Mouse (Mus musculus): Measurements from ENCODE around the gene Tcp11x2. TPM values are rescaled to one million over a fixed set of nuclear protein-coding genes. Genes with fewer than 3 reads are reported as not detected.

The Tcp11x2 gene
- polyA plus RNA-seq, 1 experiment, result 1.5 TPM

- TF ChIP-seq MAX (IDR thresholded peaks at IDR 0.05; ENCODE audit: low read depth) (no peak), CEBPB (IDR thresholded peaks at IDR 0.05; ENCODE audit: insufficient read depth, poor library complexity, severe bottlenecking) (no peak), REST (IDR thresholded peaks at IDR 0.05; ENCODE audit: insufficient read depth, insufficient read length) (no peak)
- Histone ChIP-seq H3K79me2 (ENCODE audit: control insufficient read depth, insufficient read depth) (no peaks in the 10 kb centered on the region), H3K4me2 (ENCODE audit: low read depth) (no peak overlapping the region), H3ac (ENCODE audit: control insufficient read depth, insufficient read length) (no peak overlapping the region), H3K36me3 (ENCODE audit: control insufficient read depth, insufficient read depth) (no peaks in the 10 kb centered on the region), H3K27me3 (ENCODE audit: control insufficient read depth, insufficient read depth, insufficient read length) (no peaks in the 10 kb centered on the region), H3K4me3 (no peak overlapping the region)
These were observed 11.7 kb downstream of the Tcp11x2 start for GRCm38 (mm10) chrX:135681858-135682257.

DNA sequence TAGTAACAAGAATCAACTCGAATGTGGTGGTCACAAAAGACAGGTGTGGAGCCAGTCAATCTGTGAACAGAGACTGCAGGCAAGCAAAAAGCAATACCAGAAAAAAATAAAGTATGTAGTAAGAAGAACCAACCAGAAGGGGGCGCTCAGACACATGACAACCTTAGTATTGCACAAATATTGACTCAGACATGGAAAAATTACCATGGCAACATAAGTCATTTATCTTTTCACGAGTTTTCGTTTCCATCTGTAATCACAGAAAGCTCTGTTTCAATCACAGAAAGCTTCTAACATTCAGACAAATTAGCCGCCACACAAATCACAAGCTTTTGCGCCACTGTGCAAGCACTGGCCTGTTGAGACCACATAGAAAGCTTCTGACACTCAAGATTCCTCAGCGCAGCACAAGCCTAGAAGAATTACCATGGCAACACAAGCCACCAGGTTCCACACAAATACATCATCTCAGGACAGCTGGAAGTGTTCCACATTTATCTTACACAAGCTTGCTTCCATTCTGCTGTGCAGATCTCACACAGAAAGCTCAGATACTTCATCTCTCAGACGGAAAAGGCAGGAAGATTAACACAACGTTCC, 41.3 kb downstream of the Tcp11x2 start:
- Histone ChIP-seq H3K36me3 (ENCODE audit: control insufficient read depth, insufficient read depth) (no peaks in the 10 kb centered on the region), H3K27me3 (ENCODE audit: control insufficient read depth, insufficient read depth, insufficient read length) (no peaks in the 10 kb centered on the region), H3ac (ENCODE audit: control insufficient read depth, insufficient read length) (no peak overlapping the region), H3K4me3 (no peak overlapping the region), H3K4me2 (ENCODE audit: low read depth) (no peak overlapping the region), H3K79me2 (ENCODE audit: control insufficient read depth, insufficient read depth) (no peaks in the 10 kb centered on the region)
- TF ChIP-seq E2F4 (IDR thresholded peaks at IDR 0.05; ENCODE audit: insufficient read depth), result no peak
- TF ChIP-seq POLR2AphosphoS2 (IDR thresholded peaks at IDR 0.05; ENCODE audit: insufficient read length, low read depth), result no peak
- no peak for TF ChIP-seq MYOG (IDR thresholded peaks at IDR 0.05; ENCODE audit: control insufficient read depth in 1 of 3, insufficient read depth in 1 of 3, insufficient read length in 2 of 3, low read depth in 2 of 3)
- TF ChIP-seq USF1 (IDR thresholded peaks at IDR 0.05; ENCODE audit: low read depth), result no peak
- TF ChIP-seq TCF3 (IDR thresholded peaks at IDR 0.05; ENCODE audit: insufficient read length, low read depth), result no peak
- TF ChIP-seq CEBPB (IDR thresholded peaks at IDR 0.05; ENCODE audit: insufficient read depth, poor library complexity, severe bottlenecking), result no peak
- TF ChIP-seq REST (IDR thresholded peaks at IDR 0.05; ENCODE audit: insufficient read depth, insufficient read length), result no peak
- no peak for TF ChIP-seq MAX (IDR thresholded peaks at IDR 0.05; ENCODE audit: low read depth)
- no peak for TF ChIP-seq POLR2A (IDR thresholded peaks at IDR 0.05; ENCODE audit: insufficient read length, low read depth)
- no peak for TF ChIP-seq SRF (IDR thresholded peaks at IDR 0.05; ENCODE audit: control insufficient read depth, insufficient read length, low read depth)
- no peak for TF ChIP-seq TCF12 (IDR thresholded peaks at IDR 0.05; ENCODE audit: insufficient read depth, poor library complexity, severe bottlenecking)
- no peak for TF ChIP-seq MYOD1 (IDR thresholded peaks at IDR 0.05; ENCODE audit: control insufficient read depth in 1 of 3, insufficient read length in 2 of 3, low read depth in 2 of 3)

DNA sequence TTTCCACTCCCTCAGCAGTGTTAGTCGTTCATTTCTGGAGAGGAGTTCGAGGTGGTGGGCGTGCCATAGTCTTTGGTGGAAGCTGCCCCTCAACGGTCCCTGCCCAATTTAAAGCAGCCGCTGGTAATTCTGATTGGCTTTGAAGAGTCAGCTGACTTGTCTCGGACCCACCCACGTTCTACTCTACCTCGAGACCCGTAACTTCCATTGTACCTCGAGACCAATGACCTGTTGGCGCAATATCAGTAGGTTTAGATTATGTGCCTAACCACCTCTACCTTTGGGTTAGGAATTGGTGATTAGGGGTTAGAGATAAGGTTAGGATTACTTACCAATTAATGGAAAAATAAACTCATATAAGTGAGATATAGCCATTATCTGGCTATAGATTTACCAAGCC, 66.0 kb downstream of the Tcp11x2 start, which contains the start of gene Prame:
Gene Prame, minus strand, starts transcription at position 101 of the 400 bp plus-strand sequence.
- TF ChIP-seq MYOG (IDR thresholded peaks at IDR 0.05; ENCODE audit: control insufficient read depth in 1 of 3, insufficient read depth in 1 of 3, insufficient read length in 2 of 3, low read depth in 2 of 3) (no peak), USF1 (IDR thresholded peaks at IDR 0.05; ENCODE audit: low read depth) (no peak), E2F4 (IDR thresholded peaks at IDR 0.05; ENCODE audit: insufficient read depth) (no peak), POLR2AphosphoS2 (IDR thresholded peaks at IDR 0.05; ENCODE audit: insufficient read length, low read depth) (no peak), REST (IDR thresholded peaks at IDR 0.05; ENCODE audit: insufficient read depth, insufficient read length) (no peak), MAX (IDR thresholded peaks at IDR 0.05; ENCODE audit: low read depth) (no peak), TCF3 (IDR thresholded peaks at IDR 0.05; ENCODE audit: insufficient read length, low read depth) (no peak), CEBPB (IDR thresholded peaks at IDR 0.05; ENCODE audit: insufficient read depth, poor library complexity, severe bottlenecking) (no peak), TCF12 (IDR thresholded peaks at IDR 0.05; ENCODE audit: insufficient read depth, poor library complexity, severe bottlenecking) (no peak), MYOD1 (IDR thresholded peaks at IDR 0.05; ENCODE audit: control insufficient read depth in 1 of 3, insufficient read length in 2 of 3, low read depth in 2 of 3) (no peak), SRF (IDR thresholded peaks at IDR 0.05; ENCODE audit: control insufficient read depth, insufficient read length, low read depth) (no peak), POLR2A (IDR thresholded peaks at IDR 0.05; ENCODE audit: insufficient read length, low read depth) (no peak)

More for the DNA sequence above, 66.0 kb downstream of the Tcp11x2 start, which contains the start of gene Prame:
- Histone ChIP-seq H3K27me3 (ENCODE audit: control insufficient read depth, insufficient read depth, insufficient read length) (no peaks in the 10 kb centered on the region), H3K79me2 (ENCODE audit: control insufficient read depth, insufficient read depth) (no peaks in the 10 kb centered on the region), H3K4me3 (no peak within 1 kb of the TSS), H3K36me3 (ENCODE audit: control insufficient read depth, insufficient read depth) (no peaks in the 10 kb centered on the region), H3K4me2 (ENCODE audit: low read depth) (no peak within 1 kb of the TSS), H3ac (ENCODE audit: control insufficient read depth, insufficient read length) (no peak within 1 kb of the TSS)

Other genes starting within 250 kb of the Tcp11x2 start
- gene AV320801, start 199.2 kb downstream of the Tcp11x2 start, polyA plus RNA-seq (2012; fragmentation: generic; extraction: Trizol), result not detected
- 6.9 TPM for gene Nxf7, start 95.0 kb downstream of the Tcp11x2 start, polyA plus RNA-seq (2012; fragmentation: generic; extraction: Trizol)
- 0.04 TPM for gene Prame, start 66.1 kb downstream of the Tcp11x2 start, polyA plus RNA-seq (2012; fragmentation: generic; extraction: Trizol)
- 0.25 TPM for gene Tmsb15a, start 31.5 kb upstream of the Tcp11x2 start, polyA plus RNA-seq (2012; fragmentation: generic; extraction: Trizol)
- 1.7 TPM for gene Armcx5, start 48.9 kb upstream of the Tcp11x2 start, polyA plus RNA-seq (2012; fragmentation: generic; extraction: Trizol)
- 5.8 TPM for gene Gprasp1, start 48.9 kb upstream of the Tcp11x2 start, polyA plus RNA-seq (2012; fragmentation: generic; extraction: Trizol)
- 0.41 TPM for gene Bhlhb9, start 103.8 kb upstream of the Tcp11x2 start, polyA plus RNA-seq (2012; fragmentation: generic; extraction: Trizol)
- 0.14 TPM for gene Gprasp2, start 145.2 kb upstream of the Tcp11x2 start, polyA plus RNA-seq (2012; fragmentation: generic; extraction: Trizol)

All from myocyte (in vitro differentiated cells).